Mouse (Mus musculus): ENCODE results near the gene Faap100.

DNA sequence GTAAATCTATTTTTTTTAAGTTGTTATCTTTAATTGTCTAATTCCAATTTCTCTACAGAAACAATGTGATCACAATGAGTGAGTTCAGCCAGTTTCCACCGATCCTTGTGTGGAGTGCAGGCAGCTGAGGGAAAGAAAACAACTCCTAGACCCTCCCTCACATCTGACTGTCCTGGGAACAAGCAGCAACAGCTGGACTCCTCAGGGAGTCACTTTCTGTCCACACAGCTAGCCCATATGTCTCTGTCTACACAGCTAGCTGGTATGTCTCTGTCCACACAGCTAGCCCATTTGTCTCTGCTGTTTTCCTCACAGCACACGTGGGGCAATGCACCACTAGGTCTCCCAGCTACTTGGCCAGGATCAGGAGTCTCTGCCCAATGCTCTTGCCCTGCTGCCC, 19.0 kb upstream of the Faap100 start:
- no peak for TF ChIP-seq CTCF (IDR thresholded peaks at IDR 0.05; ENCODE audit: low read depth, low read length)
- TF ChIP-seq POLR2A (IDR thresholded peaks at IDR 0.05; ENCODE audit: borderline replicate concordance, low read depth, low read length): no peak

All from bone marrow macrophage, adult 2 months (primary cell).